Mouse (Mus musculus): ENCODE measurements around the gene H2-Ob.
A peak's percentile ranks its signal among the peaks of the same experiment; 100 is the strongest.
"Not testable (repeated sequence)": the region's sequence is repeated elsewhere in the genome, so short reads cannot be mapped to it uniquely, and the experiment has no call there.

H2-Ob gene

GRCm38 (mm10) chr17:34207456-34207855 is 31.2 kb upstream of the H2-Ob start:
- DNase-seq (ENCODE audit: low read depth, low spot score), result no peak

GRCm38 (mm10) chr17:34207866-34208265 is 30.8 kb upstream of the H2-Ob start:
- no peak for DNase-seq (ENCODE audit: low read depth, low spot score)

DNA sequence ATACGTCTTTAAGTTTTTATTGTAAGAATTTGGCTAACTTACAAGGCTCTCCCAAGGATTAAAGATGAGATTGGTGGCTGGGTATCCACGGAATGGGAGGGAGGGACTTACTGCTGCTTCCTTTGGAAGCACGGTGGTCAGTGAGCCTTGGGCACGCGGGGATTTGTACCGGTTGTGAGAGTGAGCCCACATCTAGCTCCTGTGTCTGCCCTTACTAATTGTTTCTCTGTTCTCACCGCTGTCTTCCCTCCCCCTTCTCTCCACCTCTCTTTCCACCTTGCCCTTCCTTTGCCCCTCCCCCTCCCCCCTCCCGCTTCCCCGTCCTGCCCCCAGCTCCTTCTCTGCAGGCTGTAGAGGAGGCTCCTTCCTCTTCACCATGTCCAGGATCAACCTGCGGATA is 30.3 kb upstream of the H2-Ob start:
- no peak for DNase-seq (ENCODE audit: low read depth, low spot score)

GRCm38 (mm10) chr17:34209680-34210079 is 29.0 kb upstream of the H2-Ob start:
- DNase-seq (ENCODE audit: low read depth, low spot score), result no peak

DNA sequence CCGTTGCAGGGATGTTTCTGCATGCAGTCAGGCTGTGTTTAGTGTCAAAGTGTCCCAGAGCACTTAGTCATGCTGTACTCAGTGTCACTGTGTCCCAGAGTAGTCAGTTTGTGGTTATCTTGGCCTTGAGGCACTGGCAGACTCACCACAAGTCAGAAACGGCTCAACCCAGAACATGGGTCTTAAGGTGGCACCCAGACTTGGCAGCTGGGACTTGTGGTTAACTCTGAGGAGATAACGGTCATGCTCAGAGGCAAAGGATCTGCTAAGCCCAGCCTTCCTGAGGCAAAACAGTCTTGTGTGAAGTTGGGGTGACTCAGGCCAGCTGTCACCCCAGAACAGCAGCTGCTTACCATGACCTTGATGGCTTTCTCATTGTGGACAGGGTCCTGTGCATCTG is 28.1 kb upstream of the H2-Ob start:
- no peak for DNase-seq (ENCODE audit: low read depth, low spot score)

GRCm38 (mm10) chr17:34211746-34212365 is 26.8 kb upstream of the H2-Ob start:
- no peak for DNase-seq (ENCODE audit: low read depth, low spot score)

GRCm38 (mm10) chr17:34213936-34214335 is 24.8 kb upstream of the H2-Ob start:
- DNase-seq (ENCODE audit: low read depth, low spot score), result no peak

DNA sequence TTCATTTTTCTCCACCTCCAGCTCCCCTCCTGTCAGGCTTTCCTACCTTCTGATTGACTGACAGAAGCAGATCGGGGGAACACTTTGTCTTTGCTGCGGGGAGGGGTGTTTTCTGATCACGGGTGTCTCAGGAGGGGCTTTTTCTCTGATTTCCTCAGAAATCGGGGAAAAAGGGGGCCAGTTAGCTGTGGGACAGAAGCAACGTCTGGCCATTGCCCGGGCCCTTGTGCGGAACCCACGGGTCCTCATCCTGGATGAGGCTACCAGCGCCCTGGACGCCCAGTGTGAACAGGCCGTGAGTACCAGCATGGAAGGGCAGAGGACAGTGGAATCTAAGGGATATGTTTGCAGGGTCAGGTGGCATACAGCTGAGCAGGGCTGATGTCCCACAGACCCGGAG is 23.5 kb upstream of the H2-Ob start:
- DNase-seq (ENCODE audit: low read depth, low spot score), result no peak

GRCm38 (mm10) chr17:34217216-34217928 is 21.3 kb upstream of the H2-Ob start:
- no peak for DNase-seq (ENCODE audit: low read depth, low spot score)

- no peak for DNase-seq (ENCODE audit: low read depth, low spot score)
These were observed 20.7 kb upstream of the H2-Ob start for GRCm38 (mm10) chr17:34217986-34218385.

- DNase-seq (ENCODE audit: low read depth, low spot score), result peak; percentile 60
These were observed 20.0 kb upstream of the H2-Ob start for GRCm38 (mm10) chr17:34218675-34219074.

DNA sequence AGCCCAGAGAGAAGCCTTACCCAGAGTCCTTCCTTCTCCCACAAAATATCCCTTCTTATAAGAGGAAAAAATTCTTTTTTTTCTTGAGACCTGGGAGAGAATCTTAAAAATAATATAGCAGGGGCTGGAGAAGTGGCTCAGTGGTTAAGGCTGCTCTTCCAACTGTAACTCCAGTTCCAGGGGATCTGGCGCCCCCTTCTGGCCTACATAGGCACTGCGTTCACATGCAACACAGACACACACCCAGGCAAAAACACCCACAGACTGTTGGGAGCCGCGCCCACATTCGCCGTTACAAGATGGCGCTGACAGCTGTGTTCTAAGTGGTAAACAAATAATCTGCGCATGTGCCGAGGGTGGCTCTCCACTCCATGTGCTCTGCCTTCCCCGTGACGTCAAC is 19.6 kb upstream of the H2-Ob start:
- peak; percentile 27 for DNase-seq (ENCODE audit: low read depth, low spot score)

- not testable (repeated sequence) for DNase-seq (ENCODE audit: low read depth, low spot score)
These were observed 18.9 kb upstream of the H2-Ob start for GRCm38 (mm10) chr17:34219801-34220200.

DNA sequence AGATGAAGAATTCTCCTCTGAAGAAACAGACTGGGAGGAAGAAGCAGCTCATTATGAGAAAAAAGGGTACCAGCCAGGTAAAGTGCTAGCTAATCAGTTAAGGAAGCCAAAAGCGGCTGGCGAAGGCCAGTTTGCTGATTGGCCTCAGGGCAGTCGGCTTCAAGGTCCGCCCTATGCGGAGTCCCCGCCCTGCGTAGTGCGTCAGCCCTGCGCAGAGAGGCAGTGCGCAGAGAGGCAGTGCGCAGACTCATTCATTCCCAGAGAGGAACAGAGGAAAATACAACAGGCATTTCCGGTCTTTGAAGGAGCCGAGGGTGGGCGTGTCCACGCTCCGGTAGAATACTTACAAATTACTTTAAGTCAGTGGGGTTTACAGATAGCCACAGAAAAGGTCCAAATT is 18.3 kb upstream of the H2-Ob start:
- not testable (repeated sequence) for DNase-seq (ENCODE audit: low read depth, low spot score)

DNA sequence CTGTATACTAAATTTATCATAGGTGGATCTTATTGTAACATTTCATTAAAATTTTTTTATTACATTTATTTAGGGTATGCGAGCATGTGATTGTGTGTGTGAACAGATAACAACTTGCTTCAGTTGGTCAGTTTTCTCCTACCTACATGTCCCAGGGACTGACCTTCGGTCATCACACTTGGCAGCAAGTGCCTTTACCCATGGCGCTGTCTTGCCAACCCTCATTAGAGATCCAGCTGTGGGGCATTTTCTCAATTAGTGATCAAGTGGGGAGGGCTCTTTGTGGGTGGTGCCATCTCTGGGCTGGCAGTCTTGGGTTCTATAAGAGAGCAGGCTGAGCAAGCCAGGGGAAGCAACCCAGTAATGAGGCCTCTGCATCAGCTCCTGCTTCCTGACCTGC is 13.9 kb upstream of the H2-Ob start:
- DNase-seq (ENCODE audit: low read depth, low spot score), result no peak

DNA sequence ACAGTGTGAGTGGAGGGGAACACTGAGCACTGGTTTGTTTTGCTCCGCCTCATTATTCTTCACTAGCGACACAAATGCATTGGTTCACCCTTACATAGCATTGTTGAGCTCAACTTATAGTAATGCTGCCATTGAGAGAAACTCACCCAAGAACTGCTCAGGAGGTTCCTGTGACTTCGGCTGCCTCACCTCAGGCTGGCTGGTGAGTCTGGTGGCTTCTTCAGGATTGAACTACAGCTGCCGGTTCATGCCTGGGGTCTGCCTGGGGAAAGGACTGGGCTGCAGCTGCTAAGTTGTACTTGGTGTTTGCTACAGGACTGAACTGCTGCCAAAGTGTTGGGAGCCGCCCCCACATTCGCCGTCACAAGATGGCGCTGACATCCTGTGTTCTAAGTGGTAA is 13.3 kb upstream of the H2-Ob start:
- DNase-seq (ENCODE audit: low read depth, low spot score), result no peak

- not testable (repeated sequence) for DNase-seq (ENCODE audit: low read depth, low spot score)
These were observed 12.8 kb upstream of the H2-Ob start for GRCm38 (mm10) chr17:34225911-34226310.

DNA sequence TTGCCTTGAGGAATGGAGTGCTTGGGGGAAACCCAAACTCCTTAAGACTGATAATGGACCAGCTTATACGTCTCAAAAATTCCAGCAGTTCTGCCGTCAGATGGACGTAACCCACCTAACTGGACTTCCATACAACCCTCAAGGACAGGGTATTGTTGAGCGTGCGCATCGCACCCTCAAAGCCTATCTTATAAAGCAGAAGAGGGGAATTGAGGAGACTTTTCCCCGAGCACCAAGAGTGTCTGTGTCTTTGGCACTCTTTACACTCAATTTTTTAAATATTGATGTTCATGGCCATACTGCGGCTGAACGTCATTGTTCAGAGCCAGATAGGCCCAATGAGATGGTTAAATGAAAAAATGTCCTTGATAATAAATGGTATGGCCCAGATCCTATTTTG is 7.7 kb upstream of the H2-Ob start:
- not testable (repeated sequence) for DNase-seq (ENCODE audit: low read depth, low spot score)

DNA sequence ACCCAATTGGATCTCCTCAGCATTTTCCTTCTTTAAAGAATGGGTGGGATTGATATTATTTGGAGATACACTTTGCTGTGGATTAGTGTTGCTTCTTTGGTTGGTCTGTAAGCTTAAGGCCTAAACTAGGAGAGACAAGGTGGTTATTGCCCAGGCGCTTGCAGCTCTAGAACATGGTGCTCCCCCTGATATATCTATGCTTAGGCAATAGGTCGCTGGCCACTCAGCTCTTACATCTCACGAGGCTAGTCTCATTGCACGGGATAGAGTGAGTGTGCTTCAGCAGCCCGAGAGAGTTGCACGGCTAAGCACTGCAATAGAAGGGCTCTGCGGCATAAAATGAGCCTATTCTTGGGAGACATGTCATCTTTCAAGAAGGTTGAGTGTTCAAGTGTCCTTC is 6.7 kb upstream of the H2-Ob start:
- not testable (repeated sequence) for DNase-seq (ENCODE audit: low read depth, low spot score)

- peak; percentile 79 for DNase-seq (ENCODE audit: low read depth, low spot score)
These were observed 3.8 kb upstream of the H2-Ob start for GRCm38 (mm10) chr17:34234926-34235325.

DNA sequence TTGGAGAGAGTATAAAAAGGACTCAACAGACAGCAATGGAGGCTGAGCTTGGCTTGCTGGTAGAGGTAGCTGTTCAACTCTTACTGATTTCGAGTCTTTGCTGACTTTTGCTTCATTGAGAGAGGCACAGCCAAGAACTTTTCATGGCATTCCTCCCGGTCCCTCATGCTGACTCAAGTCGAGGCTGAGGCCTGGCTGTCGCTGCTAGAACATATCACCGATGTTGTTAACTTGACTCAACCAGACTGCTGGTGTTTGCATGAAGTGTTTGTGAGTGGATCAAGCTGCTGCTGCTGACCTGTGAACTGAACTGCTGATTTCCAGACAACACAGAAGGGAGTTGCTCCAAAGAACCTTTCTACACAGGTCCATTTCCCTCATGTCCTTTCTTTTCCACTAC is 2.0 kb upstream of the H2-Ob start:
- peak; percentile 15 for DNase-seq (ENCODE audit: low read depth, low spot score)

- no peak for DNase-seq (ENCODE audit: low read depth, low spot score)
These were observed 962 bp upstream of the H2-Ob start for GRCm38 (mm10) chr17:34237741-34238140.

- DNase-seq (ENCODE audit: low read depth, low spot score), result peak; percentile 19
These were observed 918 bp downstream of the H2-Ob start for GRCm38 (mm10) chr17:34239601-34240041.
